Mouse (Mus musculus): ENCODE data around the gene Macf1. TPM values are rescaled to one million over a fixed set of nuclear protein-coding genes. Genes with fewer than 3 reads are reported as not detected.
"Not testable (repeated sequence)": the region's sequence is repeated elsewhere in the genome, so short reads cannot be mapped to it uniquely, and the experiment has no call there.

Macf1 gene
- polyA plus RNA-seq, 1 experiment from 2014 or later = 71.0 TPM

DNA sequence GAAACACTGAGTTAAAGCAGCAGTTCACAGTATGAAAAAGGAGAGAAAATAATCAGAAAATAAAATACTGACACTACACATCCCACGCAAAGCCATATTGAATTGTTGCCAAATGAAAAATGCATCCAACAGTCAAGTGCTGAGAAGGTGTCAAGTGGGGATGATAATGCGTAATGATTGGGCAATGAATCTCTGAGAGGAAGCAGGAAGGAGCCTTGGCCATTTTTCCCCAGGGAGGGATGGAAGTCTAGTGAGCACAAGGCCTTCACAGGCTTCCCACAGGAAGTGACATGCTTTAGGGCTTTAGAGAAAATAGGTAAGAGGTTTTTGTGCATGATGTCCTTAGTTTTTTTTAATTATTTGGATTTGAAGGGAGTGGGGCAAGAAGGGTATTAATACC, 237.9 kb downstream of the Macf1 start:
- not testable (repeated sequence) for DNase-seq (ENCODE audit: low spot score); H3K4me1 ChIP-seq (ENCODE audit: control insufficient read depth, insufficient read depth, low read length); H3K9ac ChIP-seq (ENCODE audit: low read length); H3K27me3 ChIP-seq (ENCODE audit: control insufficient read depth, insufficient read depth, low read length); H3K9me3 ChIP-seq (ENCODE audit: control insufficient read depth, low read length); H3K27ac ChIP-seq (replicated peaks; ENCODE audit: low read depth, low read length); H3K4me2 ChIP-seq (ENCODE audit: low read depth, severe bottlenecking); ATAC-seq (ENCODE audit: insufficient number of reproducible peaks, low FRiP score, low TSS enrichment, low read depth); H3K36me3 ChIP-seq (ENCODE audit: control insufficient read depth, insufficient read depth, low read length); H3K4me3 ChIP-seq (ENCODE audit: low read depth, low read length)
- WGBS = 93% methylated on average over 2 of the region's 2 CpGs

DNA sequence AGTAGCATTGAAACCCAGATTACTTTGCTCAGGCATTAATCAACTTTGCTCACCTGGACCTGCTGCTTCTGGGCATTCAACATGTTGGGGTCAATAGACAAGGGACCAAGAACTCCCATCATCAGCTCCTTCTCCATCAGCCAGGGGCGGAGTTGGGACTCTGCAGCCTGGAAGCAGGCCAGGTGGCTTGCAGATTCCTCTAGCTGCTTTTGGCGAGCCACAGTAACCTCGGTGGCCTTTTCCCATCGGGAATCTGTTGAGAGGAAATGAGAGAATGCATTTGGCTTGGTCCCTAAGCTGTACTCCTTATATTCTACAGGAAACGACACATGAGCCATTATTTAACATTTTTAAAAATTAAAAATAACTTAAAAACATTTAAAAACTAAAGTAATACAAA, 245.7 kb downstream of the Macf1 start:
- Histone ChIP-seq H3K4me1 (ENCODE audit: control insufficient read depth, insufficient read depth, low read length) (no peaks in the 10 kb centered on the region), H3K9ac (ENCODE audit: low read length) (no peak overlapping the region), H3K4me3 (ENCODE audit: low read depth, low read length) (no peak overlapping the region), H3K4me2 (ENCODE audit: low read depth, severe bottlenecking) (no peak overlapping the region), H3K9me3 (ENCODE audit: control insufficient read depth, low read length) (no peaks in the 10 kb centered on the region), H3K27ac (replicated peaks; ENCODE audit: low read depth, low read length) (no peak overlapping the region), H3K36me3 (ENCODE audit: control insufficient read depth, insufficient read depth, low read length) (0 out of 2 replicates have a peak, but pooled peaks cover 8% of the 10 kb centered on the region), H3K27me3 (ENCODE audit: control insufficient read depth, insufficient read depth, low read length) (no peaks in the 10 kb centered on the region)
- no peak for ATAC-seq (ENCODE audit: insufficient number of reproducible peaks, low FRiP score, low TSS enrichment, low read depth)
- 77% methylated on average over 5 of the region's 5 CpGs for WGBS
- DNase-seq (ENCODE audit: low spot score) = no peak

DNA sequence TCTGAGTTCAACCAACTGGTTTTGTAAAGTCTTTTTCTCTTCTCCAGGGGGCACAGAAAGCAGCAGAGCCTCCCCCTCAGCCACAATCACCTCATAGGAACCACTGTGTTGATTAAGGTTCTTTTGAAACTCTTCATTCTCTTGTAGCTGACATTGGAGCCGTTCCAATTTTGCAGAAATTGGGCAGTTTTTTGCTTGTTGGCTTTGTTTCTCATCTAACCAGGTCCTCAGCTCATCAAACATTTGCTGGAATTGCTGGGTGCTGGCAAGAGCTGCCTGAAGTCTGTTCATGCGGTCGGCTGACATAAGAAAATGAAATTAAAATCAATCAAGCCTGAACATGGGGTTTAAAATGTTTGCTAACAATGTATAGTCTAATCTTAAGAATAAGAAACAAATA, 251.0 kb downstream of the Macf1 start:
- Histone ChIP-seq H3K4me1 (ENCODE audit: control insufficient read depth, insufficient read depth, low read length) (no peaks in the 10 kb centered on the region), H3K27me3 (ENCODE audit: control insufficient read depth, insufficient read depth, low read length) (no peaks in the 10 kb centered on the region), H3K36me3 (ENCODE audit: control insufficient read depth, insufficient read depth, low read length) (peaks cover 14% of the 10 kb centered on the region), H3K9ac (ENCODE audit: low read length) (no peak overlapping the region), H3K4me2 (ENCODE audit: low read depth, severe bottlenecking) (no peak overlapping the region), H3K4me3 (ENCODE audit: low read depth, low read length) (no peak overlapping the region), H3K9me3 (ENCODE audit: control insufficient read depth, low read length) (no peaks in the 10 kb centered on the region), H3K27ac (replicated peaks; ENCODE audit: low read depth, low read length) (no peak overlapping the region)
- ATAC-seq (ENCODE audit: insufficient number of reproducible peaks, low FRiP score, low TSS enrichment, low read depth) = no peak
- WGBS = 98% methylated on average over 3 of the region's 3 CpGs
- DNase-seq (ENCODE audit: low spot score) = no peak

DNA sequence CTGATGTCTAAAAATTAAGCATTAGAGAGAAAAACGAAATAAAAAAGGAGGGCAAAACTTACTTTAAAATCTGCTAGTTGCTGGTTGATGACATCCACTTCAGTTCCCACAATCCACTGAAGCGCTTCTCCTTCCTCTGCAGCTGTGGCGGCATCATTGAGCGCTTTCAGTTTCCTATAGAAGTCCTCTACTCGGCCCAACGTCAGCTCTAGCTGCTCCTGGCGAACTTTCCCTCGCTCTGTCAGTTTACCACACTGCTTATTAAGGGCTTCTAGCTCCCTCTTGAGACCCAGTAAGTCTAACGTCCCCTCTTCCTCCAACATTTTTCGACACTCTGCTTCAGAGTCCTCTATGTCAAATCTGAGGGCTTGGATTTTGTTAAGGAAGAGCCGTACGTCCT, 252.2 kb downstream of the Macf1 start:
- DNase-seq (ENCODE audit: low spot score) (no peak), ATAC-seq (ENCODE audit: insufficient number of reproducible peaks, low FRiP score, low TSS enrichment, low read depth) (no peak)
- H3K36me3 ChIP-seq (ENCODE audit: control insufficient read depth, insufficient read depth, low read length) = peaks cover 14% of the 10 kb centered on the region
- H3K9ac ChIP-seq (ENCODE audit: low read length) = no peak overlapping the region
- no peaks in the 10 kb centered on the region for H3K9me3 ChIP-seq (ENCODE audit: control insufficient read depth, low read length)
- H3K27me3 ChIP-seq (ENCODE audit: control insufficient read depth, insufficient read depth, low read length) = no peaks in the 10 kb centered on the region
- no peak overlapping the region for H3K4me2 ChIP-seq (ENCODE audit: low read depth, severe bottlenecking)
- no peak overlapping the region for H3K27ac ChIP-seq (replicated peaks; ENCODE audit: low read depth, low read length)
- 84% methylated on average over 12 of the region's 12 CpGs for WGBS
- H3K4me1 ChIP-seq (ENCODE audit: control insufficient read depth, insufficient read depth, low read length) = no peaks in the 10 kb centered on the region
- H3K4me3 ChIP-seq (ENCODE audit: low read depth, low read length) = no peak overlapping the region

DNA sequence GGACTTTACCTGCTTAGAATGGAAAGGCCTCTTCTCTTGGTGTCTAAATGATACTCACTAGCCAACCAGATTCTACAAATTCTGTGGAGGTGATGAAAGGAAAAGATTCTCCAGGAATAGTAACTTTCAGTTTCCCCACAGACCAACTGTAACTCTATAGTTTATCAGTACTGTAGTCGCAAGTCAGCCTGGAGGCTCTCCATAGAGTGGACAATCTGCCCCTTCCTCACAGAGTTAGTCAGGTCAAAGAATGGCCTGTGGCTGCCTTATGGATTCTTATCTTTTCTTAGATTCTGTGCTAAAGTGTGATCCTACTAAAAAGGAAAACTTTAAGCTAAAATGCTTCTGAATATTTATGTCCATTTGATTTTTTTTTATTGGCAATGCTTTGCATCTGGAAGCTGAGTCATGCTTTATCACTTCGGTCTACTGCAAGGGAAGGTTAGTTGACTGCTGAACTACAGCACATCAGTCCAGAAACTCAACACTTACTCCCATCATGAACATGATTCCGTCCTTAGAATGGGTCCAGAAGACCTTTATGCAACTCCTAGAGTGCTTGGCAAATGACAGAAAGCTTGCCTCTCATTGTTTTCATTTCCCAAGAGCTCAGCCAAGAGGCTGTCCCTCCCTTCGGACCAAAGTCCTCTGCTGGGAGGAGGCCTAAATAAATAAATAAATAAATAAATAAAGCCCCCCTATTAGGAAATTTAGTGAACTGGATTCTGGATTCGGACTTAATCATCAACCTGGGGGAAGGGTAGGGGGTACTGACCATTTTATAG, 256.1 kb downstream of the Macf1 start:
- no peak overlapping the region for H3K27ac ChIP-seq (replicated peaks; ENCODE audit: low read depth, low read length)
- 93% methylated on average over 5 of the region's 5 CpGs for WGBS
- ATAC-seq (ENCODE audit: insufficient number of reproducible peaks, low FRiP score, low TSS enrichment, low read depth) (no peak), DNase-seq (ENCODE audit: low spot score) (no peak)
- peaks cover 9% of the 10 kb centered on the region for H3K36me3 ChIP-seq (ENCODE audit: control insufficient read depth, insufficient read depth, low read length)
- H3K4me3 ChIP-seq (ENCODE audit: low read depth, low read length) = no peak overlapping the region
- H3K4me2 ChIP-seq (ENCODE audit: low read depth, severe bottlenecking) = no peak overlapping the region
- H3K27me3 ChIP-seq (ENCODE audit: control insufficient read depth, insufficient read depth, low read length) = no peaks in the 10 kb centered on the region
- no peak overlapping the region for H3K9ac ChIP-seq (ENCODE audit: low read length)
- H3K4me1 ChIP-seq (ENCODE audit: control insufficient read depth, insufficient read depth, low read length) = no peaks in the 10 kb centered on the region
- H3K9me3 ChIP-seq (ENCODE audit: control insufficient read depth, low read length) = no peaks in the 10 kb centered on the region

DNA sequence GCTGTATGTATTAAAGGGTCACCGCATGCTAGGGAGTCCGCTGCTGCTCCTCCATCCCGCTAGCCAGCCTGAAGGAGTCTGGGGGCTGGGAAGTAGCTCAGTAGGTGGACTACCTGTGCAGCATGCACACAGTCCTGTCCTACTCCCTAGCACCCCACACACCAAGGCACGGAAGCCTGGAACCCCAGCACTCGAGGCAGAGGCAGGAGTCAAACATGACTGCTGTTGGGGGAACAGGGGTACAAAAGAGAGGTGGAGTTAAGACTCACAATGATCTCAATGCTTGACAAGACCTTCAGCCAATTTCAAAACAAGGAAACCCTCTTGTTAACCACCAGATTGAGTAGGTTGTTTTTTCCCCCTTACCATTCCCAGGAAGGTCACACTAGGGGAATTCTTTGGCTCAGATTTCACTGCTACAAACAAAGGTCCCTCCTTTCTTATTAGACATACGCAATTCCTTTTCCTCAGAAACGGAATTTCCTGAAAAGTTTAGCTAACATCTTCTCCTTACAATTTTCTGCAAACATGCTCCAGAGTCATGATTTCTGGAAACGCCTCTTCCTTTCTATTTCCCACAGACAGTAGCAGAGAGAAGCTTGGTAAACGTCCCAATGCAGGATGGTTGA, 256.8 kb downstream of the Macf1 start:
- Histone ChIP-seq H3K36me3 (ENCODE audit: control insufficient read depth, insufficient read depth, low read length) (peaks cover 5% of the 10 kb centered on the region), H3K27me3 (ENCODE audit: control insufficient read depth, insufficient read depth, low read length) (no peaks in the 10 kb centered on the region), H3K9me3 (ENCODE audit: control insufficient read depth, low read length) (no peaks in the 10 kb centered on the region), H3K4me3 (ENCODE audit: low read depth, low read length) (no peak overlapping the region), H3K4me2 (ENCODE audit: low read depth, severe bottlenecking) (no peak overlapping the region), H3K9ac (ENCODE audit: low read length) (no peak overlapping the region), H3K4me1 (ENCODE audit: control insufficient read depth, insufficient read depth, low read length) (no peaks in the 10 kb centered on the region), H3K27ac (replicated peaks; ENCODE audit: low read depth, low read length) (no peak overlapping the region)
- no peak for ATAC-seq (ENCODE audit: insufficient number of reproducible peaks, low FRiP score, low TSS enrichment, low read depth)
- WGBS = 85% methylated on average over 9 of the region's 9 CpGs
- DNase-seq (ENCODE audit: low spot score) = no peak

DNA sequence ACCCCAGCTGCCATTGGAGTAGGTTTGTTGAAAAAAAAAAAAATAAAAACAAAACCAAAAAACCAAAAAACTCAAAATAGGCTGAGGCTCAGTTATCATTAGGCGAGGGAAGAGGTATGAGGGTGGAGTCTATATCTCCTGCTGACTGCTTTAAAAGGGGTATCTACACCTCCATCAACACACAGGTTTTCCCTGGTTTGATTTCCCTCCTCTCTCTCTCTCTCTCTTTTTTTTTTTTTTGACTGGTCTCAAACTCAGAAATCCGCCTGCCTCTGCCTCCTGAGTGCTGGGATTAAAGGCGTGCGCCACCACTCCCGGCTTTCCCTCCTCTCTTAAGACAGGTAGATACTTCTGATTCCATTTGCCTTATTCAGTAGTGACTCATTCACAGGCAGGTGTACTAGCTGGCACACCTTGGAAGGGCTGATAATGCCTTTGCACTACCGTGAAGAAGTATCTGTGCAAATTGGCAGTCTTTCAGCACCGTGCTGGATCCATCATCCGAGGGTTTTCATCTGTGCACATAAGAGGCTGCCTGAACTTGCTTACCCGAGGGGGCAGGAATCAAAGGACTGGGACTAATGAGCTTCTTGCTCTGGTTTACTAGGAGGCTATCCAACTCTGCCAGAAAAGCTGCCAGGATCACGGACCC, 257.6 kb downstream of the Macf1 start:
- H3K9ac ChIP-seq (ENCODE audit: low read length) = no peak overlapping the region
- no peak for ATAC-seq (ENCODE audit: insufficient number of reproducible peaks, low FRiP score, low TSS enrichment, low read depth)
- no peak overlapping the region for H3K27ac ChIP-seq (replicated peaks; ENCODE audit: low read depth, low read length)
- no peaks in the 10 kb centered on the region for H3K4me1 ChIP-seq (ENCODE audit: control insufficient read depth, insufficient read depth, low read length)
- H3K4me2 ChIP-seq (ENCODE audit: low read depth, severe bottlenecking) = no peak overlapping the region
- H3K36me3 ChIP-seq (ENCODE audit: control insufficient read depth, insufficient read depth, low read length) = no peaks in the 10 kb centered on the region
- no peaks in the 10 kb centered on the region for H3K9me3 ChIP-seq (ENCODE audit: control insufficient read depth, low read length)
- no peaks in the 10 kb centered on the region for H3K27me3 ChIP-seq (ENCODE audit: control insufficient read depth, insufficient read depth, low read length)
- 93% methylated on average over 10 of the region's 10 CpGs for WGBS
- H3K4me3 ChIP-seq (ENCODE audit: low read depth, low read length) = no peak overlapping the region
- no peak for DNase-seq (ENCODE audit: low spot score)

DNA sequence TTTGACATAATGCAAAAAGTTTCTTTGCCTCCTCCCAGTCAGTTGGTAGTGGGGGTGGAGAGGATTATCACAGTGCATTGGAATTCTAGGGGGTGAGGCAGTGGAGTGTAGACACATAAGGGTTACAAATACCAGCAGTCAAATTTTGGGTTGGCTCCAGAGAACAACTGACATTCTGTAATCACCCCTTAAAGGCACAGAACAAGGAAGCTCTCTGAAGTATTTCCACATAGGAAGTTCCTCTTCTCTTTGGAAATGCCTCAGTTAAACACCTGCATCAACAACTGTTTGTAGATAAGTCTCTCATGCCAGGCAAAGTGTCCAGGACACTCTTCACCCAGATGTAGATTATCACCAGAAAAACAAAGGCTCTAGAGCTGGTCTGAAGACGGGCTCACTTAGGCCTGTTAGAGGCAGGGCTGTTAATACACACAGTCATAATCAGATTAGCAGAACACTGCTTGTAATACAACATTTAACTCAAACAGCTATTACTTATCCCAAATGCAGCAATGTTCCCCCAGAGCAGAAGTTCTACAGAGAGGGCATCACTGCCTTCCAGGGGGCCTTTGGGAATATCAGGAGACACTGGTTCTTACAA, 258.4 kb downstream of the Macf1 start:
- H3K4me2 ChIP-seq (ENCODE audit: low read depth, severe bottlenecking) = no peak overlapping the region
- ATAC-seq (ENCODE audit: insufficient number of reproducible peaks, low FRiP score, low TSS enrichment, low read depth) (no peak), DNase-seq (ENCODE audit: low spot score) (no peak)
- H3K4me3 ChIP-seq (ENCODE audit: low read depth, low read length) = no peak overlapping the region
- no peaks in the 10 kb centered on the region for H3K9me3 ChIP-seq (ENCODE audit: control insufficient read depth, low read length)
- H3K4me1 ChIP-seq (ENCODE audit: control insufficient read depth, insufficient read depth, low read length) = no peaks in the 10 kb centered on the region
- WGBS = 85% methylated on average over 1 of the region's 1 CpGs
- H3K27me3 ChIP-seq (ENCODE audit: control insufficient read depth, insufficient read depth, low read length) = no peaks in the 10 kb centered on the region
- no peak overlapping the region for H3K27ac ChIP-seq (replicated peaks; ENCODE audit: low read depth, low read length)
- no peaks in the 10 kb centered on the region for H3K36me3 ChIP-seq (ENCODE audit: control insufficient read depth, insufficient read depth, low read length)
- H3K9ac ChIP-seq (ENCODE audit: low read length) = no peak overlapping the region
